Mouse (Mus musculus) liver, embryonic 14.5 days (tissue): Measurements from ENCODE around the gene Akap17b. TPM values are rescaled to one million over a fixed set of nuclear protein-coding genes. Genes with fewer than 3 reads are reported as not detected.
A peak's percentile ranks its signal among the peaks of the same experiment; 100 is the strongest.
"Not testable (repeated sequence)": the region's sequence is repeated elsewhere in the genome, so short reads cannot be mapped to it uniquely, and the experiment has no call there.

Experiments
- ATAC-seq: fragments of 200-750 bp; cut with Nextera tagmentation; 2 replicates; pipeline ENCODE4 v1.8.0; 2017; ENCODE audit warnings: moderate number of reproducible peaks, mild to moderate bottlenecking, moderate library complexity; ENCODE audit not compliant: insufficient read depth
- DNase-seq, 3 experiments: peaks; one replicate each; pipeline ENCODE4 v3.0.0-alpha.2; 2012 to 2013; ENCODE audit warnings: low read depth in 3 of 3, low spot score in 3 of 3
- H3K27ac ChIP-seq: fragments of 300-500 bp; sonication (generic); 2 replicates; pipeline ENCODE4 v1.5.1; 2014; ENCODE audit warnings: moderate library complexity, mild to moderate bottlenecking, control low read depth, inconsistent platforms
- H3K27me3 ChIP-seq: fragments of 300-500 bp; sonication (generic); 2 replicates; pipeline ENCODE4 v1.6.1; 2014; ENCODE audit warnings: mild to moderate bottlenecking, low read length, moderate library complexity; ENCODE audit not compliant: control insufficient read depth, insufficient read depth
- H3K36me3 ChIP-seq: fragments of 300-500 bp; sonication (generic); replicated peaks from 2 replicates; pipeline ENCODE4 v1.6.1; 2014; ENCODE audit warnings: low read depth; ENCODE audit not compliant: control insufficient read depth, insufficient read depth
- H3K4me1 ChIP-seq, 2 experiments: fragments of 200-500 bp in 1 of 2; fragments of 300-500 bp in 1 of 2; sonication (generic) in 1 of 2; replicated peaks; 2 replicates each; pipeline ENCODE4 v1.6.1; 2012 to 2014; ENCODE audit warnings: antibody characterized with exemption in 1 of 2, inconsistent platforms in 1 of 2, low read length in 1 of 2; ENCODE audit not compliant: control insufficient read depth in 2 of 2, insufficient read depth in 2 of 2
- H3K4me2 ChIP-seq: fragments of 300-500 bp; sonication (generic); 2 replicates; pipeline ENCODE4 v1.6.1; 2014; ENCODE audit warnings: low read depth, mild to moderate bottlenecking, control low read depth, moderate library complexity
- H3K4me3 ChIP-seq, 2 experiments: fragments of 200-500 bp in 1 of 2; fragments of 300-500 bp in 1 of 2; sonication (generic) in 1 of 2; 2 replicates each; pipeline ENCODE4 v1.5.1; 2012 to 2014; ENCODE audit warnings: low read depth in 2 of 2, low read length in 2 of 2, mild to moderate bottlenecking in 2 of 2, control low read depth in 1 of 2, inconsistent platforms in 1 of 2, moderate library complexity in 1 of 2; ENCODE audit not compliant: insufficient read depth in 1 of 2
- H3K9ac ChIP-seq: fragments of 300-500 bp; sonication (generic); replicated peaks from 2 replicates; pipeline ENCODE4 v1.6.1; 2014; ENCODE audit warnings: mild to moderate bottlenecking, control low read depth, moderate library complexity
- H3K9me3 ChIP-seq: fragments of 300-500 bp; sonication (generic); 2 replicates; pipeline ENCODE4 v1.6.1; 2016; ENCODE audit warnings: low read length, mixed read lengths; ENCODE audit not compliant: control insufficient read depth
- CTCF ChIP-seq: IDR thresholded peaks from 2 replicates; pipeline ENCODE4 v1.5.1; 2016; ENCODE audit warnings: antibody characterized with exemption, low read depth, control low read depth
- EP300 ChIP-seq: IDR thresholded peaks from 2 replicates; pipeline ENCODE4 v1.6.1; 2016; ENCODE audit warnings: antibody characterized with exemption, low read depth
- WGBS: fragments of 180-500 bp; shearing (Covaris S2); extraction: QIAGEN DNeasy Blood & Tissue Kit; methylation state at CpG from one replicate; pipeline ENCODE4 v1.1.7; 2014; ENCODE audit not compliant: insufficient replicate concordance; 5-methylcytosine and 5-hydroxymethylcytosine counted together
- polyA plus RNA-seq, 2 experiments: library from polyadenylated mRNA; depleted of rRNA in 1 of 2; stranded (reverse) in 1 of 2; unstranded in 1 of 2; fragments of >200 nt; fragmentation: Nextera tagmentation in 1 of 2; extraction: Ambion mirVana in 1 of 2; gene quantifications; 2 replicates each; pipeline versions ENCODE4 v1.2.1 to v1.2.3; 2012 to 2014

Gene Akap17b
- polyA plus RNA-seq, 2 experiments: 0.54 to 0.63 TPM

DNA sequence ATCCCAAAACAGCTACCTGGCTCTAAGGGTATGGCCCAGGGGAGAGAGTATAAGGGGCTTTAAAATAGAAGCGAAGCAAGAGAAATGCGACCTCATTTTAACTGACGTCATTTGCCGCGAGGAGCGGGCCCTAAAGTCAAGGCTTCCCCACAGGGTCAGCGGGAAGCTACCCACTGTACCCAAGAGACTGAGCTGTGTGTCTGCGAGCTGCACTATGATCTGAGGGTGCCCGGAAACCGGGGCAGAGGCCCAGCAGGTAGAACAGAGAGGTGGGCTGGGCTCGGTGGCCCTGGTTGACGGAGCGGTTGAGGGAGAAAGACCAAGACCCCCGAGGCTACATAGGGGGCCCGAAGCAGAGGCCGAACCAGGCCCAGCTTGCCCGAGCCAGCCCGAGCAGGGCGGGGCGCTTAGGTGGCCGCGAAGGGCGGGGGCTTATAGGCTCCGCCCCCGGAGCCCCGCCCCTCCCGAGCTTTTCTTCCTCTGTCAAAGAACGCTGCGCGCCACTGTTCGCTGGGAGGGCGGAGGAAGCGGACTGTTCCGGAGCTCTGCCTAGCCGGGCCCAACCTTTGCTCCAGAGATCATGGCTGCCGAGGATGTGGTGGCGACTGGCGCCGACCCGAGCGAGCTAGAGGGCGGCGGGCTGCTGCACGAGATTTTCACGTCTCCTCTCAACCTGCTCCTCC is 47.3 kb downstream of the Akap17b start, which contains the start of gene Pgrmc1:
Gene Pgrmc1, plus strand, starts transcription at position 500 of the 683 bp plus-strand sequence.
- Histone ChIP-seq H3K4me3 (peak within 1 kb of the TSS; percentile 58 to 87), H3K36me3 (no peaks in the 10 kb centered on the region; the same call in 1 of the 2 replicates), H3K9me3 (no peaks in the 10 kb centered on the region), H3K4me2 (peak within 1 kb of the TSS; percentile 57), H3K9ac (peak within 1 kb of the TSS; percentile 65), H3K4me1 (peaks cover 0 to 8% of the 10 kb centered on the region in 2 experiments; a peak in 1 of 4 replicates), H3K27me3 (no peaks in the 10 kb centered on the region), H3K27ac (no peak within 1 kb of the TSS)
- DNase-seq (peak; percentile 61 to 70 (median 62)), ATAC-seq (peak; percentile 92)
- 8% methylated on average over 37 of the region's 45 CpGs for WGBS
- no peak for TF ChIP-seq CTCF
- no peak for TF ChIP-seq EP300

DNA sequence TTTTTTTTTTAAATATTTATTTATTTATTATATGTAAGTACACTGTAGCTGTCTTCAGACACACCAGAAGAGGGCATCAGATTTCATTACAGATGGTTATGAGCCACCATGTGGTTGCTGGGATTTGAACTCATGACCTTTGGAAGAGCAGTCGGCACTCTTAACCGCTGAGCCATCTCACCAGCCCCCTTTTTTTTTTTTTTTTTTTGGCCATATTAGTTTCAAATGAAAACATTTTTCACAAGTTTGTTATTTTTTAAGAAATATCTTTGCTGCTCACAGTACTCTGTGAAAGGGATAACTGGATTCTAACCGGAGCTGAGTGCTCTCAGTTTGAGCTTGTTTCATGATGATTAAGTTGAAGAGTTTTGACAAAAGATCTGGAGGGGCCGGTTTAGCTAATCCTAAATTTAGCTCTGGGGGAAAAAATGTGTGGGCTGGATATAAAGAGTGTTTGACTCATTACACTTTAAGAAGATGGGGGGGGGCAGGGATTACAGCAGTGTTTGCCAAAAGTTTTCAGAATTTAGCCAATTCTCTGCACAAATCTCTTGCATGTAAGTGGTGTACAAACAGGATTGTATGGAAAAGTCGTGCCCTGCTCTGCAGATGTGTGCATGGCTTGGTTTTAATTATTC is 48.6 kb downstream of the Akap17b start:
- ATAC-seq, H3K4me3 ChIP-seq, H3K9ac ChIP-seq, DNase-seq, H3K27me3 ChIP-seq, H3K9me3 ChIP-seq, H3K36me3 ChIP-seq, H3K27ac ChIP-seq, H3K4me1 ChIP-seq, H3K4me2 ChIP-seq: not testable (repeated sequence)
- 58% methylated on average over 3 of the region's 5 CpGs for WGBS

DNA sequence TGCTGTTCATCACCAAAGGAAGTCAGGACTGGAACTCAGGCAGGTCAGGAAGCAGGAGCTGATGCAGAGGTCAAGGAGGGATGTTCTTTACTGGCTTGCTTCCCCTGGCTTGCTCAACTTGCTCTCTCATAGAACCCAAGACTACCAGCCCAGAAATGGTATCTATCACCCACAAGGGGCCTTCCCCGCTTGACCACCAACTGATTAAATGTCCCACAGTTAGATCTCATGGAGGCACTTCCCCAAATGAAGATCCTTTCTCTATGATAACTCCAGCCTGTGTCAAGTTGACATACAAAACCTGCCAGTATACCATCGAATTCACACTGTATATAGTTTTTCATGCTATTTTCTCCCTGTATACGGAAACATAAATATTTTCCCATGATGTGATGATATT is 49.9 kb downstream of the Akap17b start:
- no peaks in the 10 kb centered on the region for H3K9me3 ChIP-seq
- no peaks in the 10 kb centered on the region for H3K36me3 ChIP-seq
- H3K4me3 ChIP-seq: no peak overlapping the region
- no peak overlapping the region for H3K9ac ChIP-seq
- WGBS: 30% methylated on average over 3 of the region's 3 CpGs
- peaks cover 0 to 8% of the 10 kb centered on the region in 2 experiments; a peak in 1 of 4 replicates for H3K4me1 ChIP-seq
- DNase-seq (no peak), ATAC-seq (no peak)
- TF ChIP-seq EP300 (no peak), CTCF (no peak)
- H3K4me2 ChIP-seq: no peak overlapping the region
- no peak overlapping the region for H3K27ac ChIP-seq
- no peaks in the 10 kb centered on the region for H3K27me3 ChIP-seq

DNA sequence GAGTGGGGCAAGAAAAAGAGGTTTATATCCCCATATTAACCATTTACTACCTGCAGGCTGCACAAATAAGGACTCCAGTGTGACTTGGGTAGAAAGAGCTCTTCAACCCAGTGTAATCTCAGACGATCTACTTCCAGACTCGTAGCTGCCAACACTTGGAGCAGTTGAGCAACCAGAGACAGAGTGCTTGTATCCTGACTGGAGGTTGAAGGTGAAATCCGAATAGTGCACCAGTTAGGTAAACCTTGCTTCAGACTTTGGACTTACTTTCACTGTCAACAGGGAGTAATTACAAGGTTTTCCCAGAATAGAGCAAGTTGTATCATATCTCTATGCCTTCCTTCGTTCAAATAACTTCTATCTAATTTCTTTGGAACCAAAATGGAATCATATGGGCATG is 53.7 kb downstream of the Akap17b start:
- no peak for DNase-seq
- H3K4me3 ChIP-seq: no peak overlapping the region
- no peaks in the 10 kb centered on the region for H3K9me3 ChIP-seq
- H3K27me3 ChIP-seq: no peaks in the 10 kb centered on the region
- no peak for TF ChIP-seq CTCF
- TF ChIP-seq EP300: no peak
- 45% methylated on average over 4 of the region's 4 CpGs for WGBS
- H3K4me1 ChIP-seq: no peaks in the 10 kb centered on the region
- H3K9ac ChIP-seq: no peak overlapping the region
- no peak overlapping the region for H3K27ac ChIP-seq
- H3K36me3 ChIP-seq: no peaks in the 10 kb centered on the region
- ATAC-seq: peak; percentile 39; the same call in 1 of the 2 replicates
- H3K4me2 ChIP-seq: no peak overlapping the region

DNA sequence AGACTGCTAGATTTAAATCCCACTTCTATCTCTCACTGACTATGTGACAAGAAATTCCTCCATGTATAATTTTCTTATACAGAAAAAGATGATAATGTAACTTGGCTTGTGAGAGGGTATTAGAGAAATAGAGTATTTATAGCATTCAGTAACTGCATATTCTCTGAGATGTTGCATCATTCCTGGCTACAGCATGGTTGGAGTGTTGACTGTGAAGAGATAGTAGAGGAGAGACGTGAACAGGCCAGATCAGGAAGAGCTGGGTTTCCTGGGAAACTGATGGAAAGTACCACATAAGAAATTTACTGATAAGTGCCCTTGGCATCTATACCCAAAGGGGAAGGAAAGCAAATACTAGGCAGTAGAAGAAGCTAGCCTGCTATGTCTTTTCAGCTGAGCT is 54.1 kb downstream of the Akap17b start:
- ATAC-seq: no peak
- Histone ChIP-seq H3K4me1 (no peaks in the 10 kb centered on the region), H3K27ac (no peak overlapping the region), H3K4me2 (no peak overlapping the region), H3K36me3 (no peaks in the 10 kb centered on the region), H3K9me3 (no peaks in the 10 kb centered on the region), H3K9ac (no peak overlapping the region), H3K27me3 (no peaks in the 10 kb centered on the region), H3K4me3 (no peak overlapping the region)
- WGBS: 19% methylated on average over 1 of the region's 1 CpGs
- no peak for DNase-seq
- TF ChIP-seq EP300: no peak
- TF ChIP-seq CTCF: no peak
